Comparison of ENCODE assay signal across 4 mouse cellular contexts in the genomic region with DNA sequence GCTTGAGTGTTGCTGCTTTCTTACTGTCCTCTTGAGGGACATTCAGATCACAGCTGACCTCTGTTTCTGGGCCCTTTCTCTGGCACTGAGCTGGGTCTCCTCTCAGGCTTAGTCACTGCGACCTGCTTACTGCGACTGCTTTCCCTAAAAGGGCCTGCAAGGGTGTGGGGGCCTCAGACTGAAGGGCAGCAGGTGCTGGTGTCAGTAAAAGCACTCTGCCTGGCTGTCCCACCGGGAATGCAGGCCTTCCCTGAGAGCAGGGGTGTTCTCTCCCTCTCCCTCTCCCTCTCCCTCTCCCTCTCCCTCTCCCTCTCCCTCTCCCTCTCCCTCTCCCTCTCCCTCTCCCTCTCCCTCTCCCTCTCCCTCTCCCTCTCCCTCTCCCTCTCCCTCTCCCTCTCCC. TPM values are rescaled to one million over a fixed set of nuclear protein-coding genes. Genes with fewer than 3 reads are reported as not detected.
"Had no signal": no experiment of that assay in that cellular context is flagged by ENCODE, and none has a peak within 500 bp of the region (broad histone marks: within the 10 kb centered on the region; RNA-seq: fewer than 3 reads in every experiment).

No protein-coding gene starts in this region.

RNA-seq across cellular contexts. Expression of gene Slc9a2, which starts 12.9 kb away (rescaled TPM):
- polyA plus RNA-seq: liver, postnatal 0 days; macrophage; midbrain, embryonic 11.5 days; neural tube, embryonic 11.5 days had no signal
